Mouse (Mus musculus) layer of hippocampus, adult 18-20 months (tissue): ENCODE data around the gene Gga3. TPM values are rescaled to one million over a fixed set of nuclear protein-coding genes. Genes with fewer than 3 reads are reported as not detected.

Experiments
- DNase-seq, 2 experiments: peaks; one replicate each; pipeline ENCODE4 v3.0.0; 2022; ENCODE audit warnings: low spot score in 2 of 2
- total RNA-seq, 2 experiments: library from RNA; stranded (reverse); gene quantifications; 2 replicates each; pipeline ENCODE4 v1.2.3; 2021

The Gga3 gene
- total RNA-seq, 2 experiments from 2014 or later: 68.6 to 73.5 TPM

- peak; percentile 70 to 73 for DNase-seq
These were observed 8.7 kb upstream of the Gga3 start, which contains the start of gene Mif4gd for GRCm38 (mm10) chr11:115612410-115613137. Gene Mif4gd, minus strand, starts transcription at chr11:115612969.

DNA sequence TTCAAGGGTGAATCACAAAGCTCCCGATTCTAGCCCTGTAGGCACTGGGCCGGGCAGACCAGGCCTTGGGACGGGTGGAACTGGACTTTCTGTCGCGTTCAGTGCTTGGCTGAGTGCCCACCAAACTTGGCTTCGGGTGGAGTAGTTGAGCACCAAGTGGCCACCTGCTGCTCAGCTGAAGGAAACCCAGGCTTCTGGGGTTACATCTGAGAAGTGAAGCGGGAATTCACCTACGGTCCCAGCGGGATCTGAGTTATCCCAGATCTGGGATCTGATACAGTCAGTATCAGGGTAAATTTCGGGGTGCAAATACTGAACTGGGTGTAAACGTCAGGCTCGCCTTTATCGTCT lies 8.2 kb upstream of the Gga3 start:
- peak in 1 of 2 experiments; percentile 58 for DNase-seq

DNA sequence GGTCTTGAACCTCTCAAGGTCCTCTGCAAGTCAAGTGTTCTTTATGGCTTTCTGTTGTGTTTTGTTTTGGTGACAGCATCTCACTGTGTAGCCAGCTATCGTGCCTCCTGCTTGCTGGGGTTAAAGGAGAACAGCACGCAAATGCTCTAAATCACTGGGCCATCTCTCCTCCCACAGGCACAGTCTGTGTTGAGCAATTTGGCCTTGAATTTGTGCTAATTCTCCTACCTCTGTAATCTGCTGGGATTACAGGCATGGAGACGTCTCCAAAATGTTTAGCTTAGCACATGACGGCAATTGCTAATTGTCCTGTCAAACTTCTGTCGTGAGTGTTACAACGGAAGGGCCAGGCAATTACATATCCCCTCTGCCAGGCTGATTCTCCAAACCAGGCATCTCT lies 7.3 kb upstream of the Gga3 start:
- no peak for DNase-seq

DNA sequence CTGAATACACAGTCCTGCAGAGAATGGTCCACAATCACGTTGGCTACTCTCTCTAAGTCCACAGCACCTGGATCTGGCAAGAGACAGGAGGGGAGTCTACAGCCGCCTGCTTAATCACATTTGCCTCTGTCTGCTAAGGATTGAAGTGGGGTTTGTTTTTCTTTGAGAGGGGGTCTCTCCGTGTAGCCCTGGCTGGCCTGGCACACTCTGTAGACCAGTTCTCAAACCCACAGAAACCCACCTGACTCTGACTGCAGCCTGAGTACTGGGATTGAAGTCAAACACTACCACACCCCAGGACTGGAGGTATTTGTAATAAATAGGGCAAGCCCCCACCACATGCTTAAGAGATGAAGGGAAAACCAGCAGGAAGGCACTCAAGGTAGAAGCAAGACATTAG lies 5.7 kb upstream of the Gga3 start:
- no peak for DNase-seq

DNA sequence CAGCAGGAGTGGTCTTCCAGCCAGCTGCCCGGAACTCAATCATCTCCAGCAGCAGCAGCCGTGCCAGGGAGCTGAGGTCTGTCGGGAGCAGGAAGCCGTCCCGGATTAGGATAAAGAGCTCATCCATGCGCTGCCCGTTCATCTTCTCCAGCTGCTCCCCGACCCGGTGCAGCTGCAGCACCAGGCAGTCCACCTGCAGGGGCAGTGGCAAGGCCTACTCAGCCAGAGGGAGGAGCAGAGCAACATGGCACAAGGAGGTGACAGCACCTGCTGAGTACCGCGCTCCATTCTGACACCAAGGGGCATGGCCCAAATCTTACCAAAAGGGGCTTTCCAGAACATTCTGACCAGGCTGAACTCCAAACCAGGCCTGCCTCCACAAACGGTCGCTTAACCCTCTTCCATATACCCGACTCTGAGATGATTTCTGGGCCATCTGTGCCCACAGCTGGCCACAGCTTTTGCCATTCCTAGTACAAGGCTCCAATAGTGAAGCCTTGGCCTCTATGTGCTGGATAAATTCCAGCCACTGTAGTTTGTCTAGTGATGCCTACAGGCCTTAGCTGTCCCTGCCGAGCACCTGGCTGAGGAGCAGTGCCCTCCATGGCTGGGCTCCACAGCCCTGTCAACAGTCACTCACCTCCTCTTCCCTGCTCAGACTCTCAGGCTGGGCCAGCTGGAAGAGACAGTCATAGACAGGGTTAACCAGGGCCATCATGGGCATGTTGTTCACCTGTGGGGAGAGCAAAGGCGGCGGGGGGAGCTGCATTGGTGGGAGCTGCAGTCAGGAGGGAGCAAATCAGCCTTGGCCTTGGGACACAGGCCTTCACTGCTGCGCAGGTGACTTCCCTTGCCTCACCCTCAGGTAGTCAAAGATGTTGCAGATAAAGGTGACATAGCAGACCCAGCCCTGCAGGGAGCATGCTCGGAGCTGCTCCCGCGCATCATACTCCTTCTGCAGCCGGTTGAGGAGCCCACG lies 4.9 kb upstream of the Gga3 start:
- no peak for DNase-seq

DNA sequence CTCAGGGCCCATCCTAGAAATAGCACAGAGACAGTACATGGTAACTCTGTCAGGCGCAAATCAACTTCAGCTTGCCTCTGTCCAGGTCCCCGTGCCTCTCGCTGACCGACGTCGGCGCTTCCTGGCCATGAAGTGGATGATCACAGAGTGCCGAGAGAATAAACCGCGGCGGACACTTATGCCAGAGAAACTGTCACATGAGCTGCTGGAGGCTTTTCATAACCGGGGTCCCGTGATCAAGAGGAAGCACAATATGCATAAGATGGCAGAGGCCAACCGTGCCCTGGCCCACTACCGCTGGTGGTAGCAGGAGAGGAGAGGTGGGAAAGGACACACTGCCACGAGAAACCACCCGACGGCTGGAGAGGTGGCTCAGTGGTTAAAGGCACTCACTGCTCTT lies 2.9 kb upstream of the Gga3 start:
- no peak for DNase-seq

DNA sequence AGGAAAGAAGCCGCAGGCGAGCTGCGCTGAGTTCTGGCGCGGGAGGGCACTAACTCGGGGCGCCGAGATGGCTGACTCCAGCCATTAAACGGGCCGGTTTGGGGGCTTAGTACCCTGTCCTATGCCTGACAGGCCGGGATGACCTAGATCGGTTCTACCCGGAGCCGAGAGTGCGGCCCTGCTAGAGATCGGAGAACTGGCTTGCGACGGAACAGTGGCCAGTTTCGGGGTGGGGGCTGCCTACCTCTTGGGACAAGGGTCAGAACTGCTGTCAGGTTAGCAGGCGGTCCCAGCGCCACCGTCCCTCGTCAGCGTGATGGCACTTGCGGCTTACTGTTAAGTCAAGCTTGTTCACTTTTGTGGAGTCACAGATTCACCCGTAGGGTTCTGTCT lies 449 bp upstream of the Gga3 start:
- DNase-seq: no peak

- DNase-seq: no peak
These were observed 749 bp downstream of the Gga3 start for GRCm38 (mm10) chr11:115603128-115603475.

DNA sequence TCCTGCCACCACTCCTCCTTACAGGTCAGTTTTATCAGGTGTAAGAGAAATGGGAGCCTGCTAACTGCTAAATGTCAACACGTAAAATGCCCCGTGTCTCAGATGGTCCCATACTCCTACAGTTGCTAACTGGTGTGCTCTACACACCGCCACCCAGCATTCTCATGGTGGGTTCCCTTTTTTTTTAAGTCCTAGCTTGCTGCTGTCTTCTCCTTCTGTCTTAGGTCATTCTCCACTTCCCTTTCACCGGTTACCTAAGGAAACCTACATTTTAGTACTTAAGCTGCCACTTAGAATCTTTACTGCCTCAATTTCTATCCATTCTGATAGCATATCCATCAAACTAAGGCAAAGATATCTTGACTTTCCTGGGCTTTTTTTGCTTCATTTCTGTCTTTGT lies 2.7 kb downstream of the Gga3 start:
- DNase-seq: no peak

GRCm38 (mm10) chr11:115600743-115601142 lies 3.1 kb downstream of the Gga3 start:
- no peak for DNase-seq

- no peak for DNase-seq
These were observed 4.1 kb downstream of the Gga3 start for GRCm38 (mm10) chr11:115599722-115600121.

DNA sequence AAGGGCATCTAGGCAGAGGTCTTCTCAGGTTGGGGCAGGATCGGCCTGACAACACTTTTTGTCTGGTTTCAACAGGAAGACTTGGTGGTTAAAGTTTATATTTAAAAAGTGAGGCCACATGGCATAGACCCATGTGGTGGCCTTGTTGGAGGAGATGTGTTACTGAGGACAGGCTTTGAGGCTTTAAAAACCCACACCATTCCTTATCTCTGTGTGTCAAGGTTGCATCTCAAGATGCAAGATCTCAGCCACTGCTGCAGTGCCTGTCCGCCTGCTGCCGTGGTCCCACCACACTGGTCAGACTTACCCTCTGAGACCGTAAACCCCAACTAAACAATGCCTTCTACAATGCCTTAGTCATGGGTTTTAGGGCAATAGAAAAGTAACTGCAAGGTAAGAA lies 5.5 kb downstream of the Gga3 start:
- DNase-seq: no peak

GRCm38 (mm10) chr11:115595209-115595608 lies 8.6 kb downstream of the Gga3 start:
- DNase-seq: no peak

DNA sequence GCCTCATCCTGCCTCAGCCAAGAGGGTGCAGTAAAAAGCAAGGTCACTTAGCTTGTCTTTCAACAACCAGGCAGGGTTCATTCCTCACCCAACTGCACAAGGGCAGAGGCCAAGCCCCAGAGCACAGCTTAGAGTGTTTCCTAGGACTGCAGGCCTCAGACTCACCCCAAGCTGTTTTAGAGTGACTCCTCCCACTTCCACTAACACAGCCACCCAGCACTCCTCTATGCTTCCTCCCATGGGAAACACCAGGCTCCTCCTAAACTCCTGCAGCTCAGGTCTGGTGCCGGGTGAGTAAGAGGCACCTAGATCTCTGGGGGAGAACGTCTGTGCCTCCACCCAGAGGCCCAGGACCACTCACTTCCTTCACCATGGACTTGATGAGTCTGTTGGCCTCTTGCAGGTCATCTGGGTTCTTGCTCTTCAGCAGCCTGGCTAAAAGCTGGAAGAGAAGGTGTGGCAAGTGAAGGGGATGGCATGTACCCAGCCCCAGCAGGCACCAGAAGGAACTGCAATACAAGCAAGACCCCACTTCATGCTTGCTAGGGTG lies 13.2 kb downstream of the Gga3 start:
- no peak for DNase-seq

- no peak for DNase-seq
These were observed 15.9 kb downstream of the Gga3 start for GRCm38 (mm10) chr11:115587984-115588383.

DNA sequence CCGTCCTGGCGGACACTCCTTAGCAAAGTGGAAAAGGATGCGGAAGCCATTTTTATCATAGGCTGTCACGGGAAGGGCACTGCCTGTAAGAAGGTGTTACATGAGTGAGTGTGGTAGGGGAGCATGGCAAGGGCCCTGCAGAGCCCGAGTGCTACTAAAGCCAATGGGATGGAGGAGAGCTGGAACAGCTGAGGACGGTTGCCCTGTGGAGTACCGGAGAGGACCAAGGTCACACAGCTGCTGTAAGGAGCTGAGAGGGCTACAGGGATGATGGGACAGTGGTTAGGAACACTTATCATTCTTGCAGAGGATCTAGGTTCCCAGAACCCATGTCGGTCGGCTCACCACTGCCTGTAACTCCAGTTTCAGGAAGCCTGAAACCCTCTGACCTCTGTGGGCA lies 17.4 kb downstream of the Gga3 start:
- DNase-seq: no peak

- DNase-seq: no peak
These were observed 18.2 kb downstream of the Gga3 start for GRCm38 (mm10) chr11:115585573-115586100.

- DNase-seq: no peak
These were observed 19.3 kb downstream of the Gga3 start for GRCm38 (mm10) chr11:115584376-115585073.

DNA sequence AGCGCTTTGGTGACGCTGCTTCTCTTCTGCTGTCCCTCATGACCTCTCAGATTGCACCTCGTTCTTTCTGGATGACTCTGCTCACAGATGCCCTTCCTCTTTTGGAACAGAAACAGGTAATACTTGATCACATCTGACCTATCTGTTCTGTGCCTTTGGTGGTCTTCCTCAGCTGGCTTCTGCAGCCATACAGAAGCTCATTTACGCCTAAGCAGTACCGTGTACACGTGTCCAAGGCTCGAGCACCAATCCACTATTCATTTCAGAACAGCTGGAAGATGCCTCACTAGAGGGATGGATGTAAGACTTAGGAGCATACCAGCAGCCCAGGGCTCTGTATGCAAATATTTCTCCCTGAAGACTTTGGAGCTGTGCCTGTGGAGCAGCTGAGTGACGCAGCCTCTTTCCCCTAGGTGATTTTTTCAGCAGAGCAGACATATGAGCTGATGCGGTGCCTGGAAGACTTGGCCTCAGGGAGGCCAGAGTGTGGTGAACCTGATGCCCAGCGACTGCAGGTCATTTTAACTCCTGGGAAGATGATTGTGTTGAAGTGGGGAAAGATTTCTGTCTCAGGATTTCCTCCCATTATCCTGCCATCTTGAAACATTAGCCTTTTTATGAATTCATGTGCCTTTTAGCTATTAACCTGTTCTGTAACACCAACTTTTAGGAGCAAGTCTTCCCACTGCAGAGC lies 20.8 kb downstream of the Gga3 start:
- no peak for DNase-seq

- DNase-seq: no peak
These were observed 24.8 kb downstream of the Gga3 start for GRCm38 (mm10) chr11:115579080-115579479.

DNA sequence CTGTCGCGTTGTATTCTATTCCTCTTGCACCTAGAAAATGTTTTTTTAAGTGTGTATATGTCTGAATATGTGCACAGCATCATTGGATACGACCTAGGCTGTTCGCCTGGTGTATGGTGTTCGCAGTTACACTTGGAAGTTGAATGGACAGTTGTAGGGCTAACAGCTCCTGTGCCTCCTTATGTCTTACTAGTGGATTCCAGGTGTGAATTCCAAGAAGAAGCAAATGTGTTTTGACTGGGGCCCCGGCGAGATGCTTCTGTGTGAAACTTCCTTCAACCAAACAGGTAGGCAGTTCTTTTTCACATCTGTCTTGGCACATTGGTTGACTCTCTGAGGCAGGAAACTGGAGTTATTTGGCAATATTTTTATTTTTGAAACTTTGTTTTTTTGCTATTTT lies 38.9 kb downstream of the Gga3 start:
- no peak for DNase-seq
